Mouse (Mus musculus) midbrain, postnatal 0 days (tissue): ENCODE results near the gene Pkd1l1. TPM values are rescaled to one million over a fixed set of nuclear protein-coding genes. Genes with fewer than 3 reads are reported as not detected.

Experiments used
- ATAC-seq: fragments of 200-750 bp; cut with Nextera tagmentation; 2 replicates; pipeline ENCODE4 v1.8.0; 2017; ENCODE audit warnings: moderate number of reproducible peaks, mild to moderate bottlenecking, moderate TSS enrichment, moderate library complexity; ENCODE audit not compliant: low FRiP score
- DNase-seq: peaks from one replicate; pipeline ENCODE4 v3.0.0-alpha.2; 2015; ENCODE audit warnings: low spot score
- H3K27ac ChIP-seq: fragments of 300-500 bp; sonication (generic); 2 replicates; pipeline ENCODE4 v1.5.1; 2014; ENCODE audit warnings: low read depth, mild to moderate bottlenecking, low read length, mixed read lengths
- H3K27me3 ChIP-seq: fragments of 300-500 bp; sonication (generic); 2 replicates; pipeline ENCODE4 v1.6.1; 2014; ENCODE audit warnings: low read length, control low read depth, mixed read lengths; ENCODE audit not compliant: insufficient read depth
- H3K36me3 ChIP-seq: fragments of 300-500 bp; sonication (generic); 2 replicates; pipeline ENCODE4 v1.6.1; 2014; ENCODE audit warnings: low read length, control low read depth, mixed read lengths; ENCODE audit not compliant: insufficient read depth
- H3K4me1 ChIP-seq: fragments of 300-500 bp; sonication (generic); 2 replicates; pipeline ENCODE4 v1.6.1; 2014; ENCODE audit warnings: mild to moderate bottlenecking, control low read depth, antibody characterized with exemption, low read length, mixed read lengths; ENCODE audit not compliant: insufficient read depth
- H3K4me2 ChIP-seq: fragments of 300-500 bp; sonication (generic); 2 replicates; pipeline ENCODE4 v1.6.1; 2014; ENCODE audit warnings: low read depth, mild to moderate bottlenecking, low read length, mixed read lengths; ENCODE audit not compliant: poor library complexity, severe bottlenecking
- H3K4me3 ChIP-seq: fragments of 300-500 bp; sonication (generic); 2 replicates; pipeline ENCODE4 v1.5.1; 2014; ENCODE audit warnings: low read depth, mild to moderate bottlenecking, low read length, moderate library complexity
- H3K9ac ChIP-seq: fragments of 300-500 bp; sonication (generic); replicated peaks from 2 replicates; pipeline ENCODE4 v1.6.1; 2014; ENCODE audit warnings: mild to moderate bottlenecking, low read length, moderate library complexity, mixed read lengths; ENCODE audit not compliant: poor library complexity, severe bottlenecking
- H3K9me3 ChIP-seq: fragments of 300-500 bp; sonication (generic); 2 replicates; pipeline ENCODE4 v1.6.1; 2016; ENCODE audit warnings: low read length, control low read depth
- CTCF ChIP-seq: IDR thresholded peaks from 2 replicates; pipeline ENCODE4 v1.5.1; 2016; ENCODE audit warnings: antibody characterized with exemption, mild to moderate bottlenecking
- WGBS: fragments of 180-500 bp; shearing (Covaris S2); extraction: QIAGEN DNeasy Blood & Tissue Kit; methylation state at CpG from one replicate; pipeline ENCODE4 v1.1.7; 2014; 5-methylcytosine and 5-hydroxymethylcytosine counted together
- polyA plus RNA-seq: library from polyadenylated mRNA; unstranded; fragments of >200 nt; fragmentation: Nextera tagmentation; extraction: Ambion mirVana; gene quantifications from 2 replicates; pipeline ENCODE4 v1.2.1, GENCODE M21; 2015
- total RNA-seq: library from RNA; depleted of rRNA; stranded (reverse); fragments of >200 nt; gene quantifications from 2 replicates; pipeline ENCODE4 v1.2.3, GENCODE M21; 2014

Pkd1l1 gene
- total and polyA plus RNA-seq, 2 experiments from 2014 or later, result 0.22 to 0.57 TPM

DNA sequence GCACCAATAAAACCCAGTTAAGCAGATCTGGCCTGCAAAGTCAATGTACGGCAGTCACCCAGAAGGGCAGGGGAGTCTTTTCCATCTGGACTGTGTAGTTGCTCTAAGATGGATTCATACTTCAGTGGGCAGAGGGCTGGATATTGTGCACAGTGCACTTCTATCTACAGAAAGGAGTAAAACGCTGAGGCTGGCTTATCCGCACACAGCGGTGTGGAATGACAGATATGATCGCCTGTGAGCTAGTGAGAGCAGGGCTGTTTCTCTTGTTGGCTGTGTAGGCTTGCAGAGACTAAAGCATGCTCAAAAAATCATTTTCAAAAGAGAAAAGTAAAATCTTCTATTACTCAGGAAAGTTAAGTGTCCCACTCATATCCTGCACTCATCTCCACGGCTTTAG lies 973 bp downstream of the Pkd1l1 start:
- Histone ChIP-seq H3K27me3 (no peaks in the 10 kb centered on the region), H3K9me3 (no peaks in the 10 kb centered on the region), H3K4me1 (no peaks in the 10 kb centered on the region), H3K4me3 (no peak overlapping the region), H3K9ac (no peak overlapping the region), H3K4me2 (no peak overlapping the region), H3K36me3 (no peaks in the 10 kb centered on the region), H3K27ac (no peak overlapping the region)
- no peak for TF ChIP-seq CTCF
- ATAC-seq (no peak), DNase-seq (no peak)
- 89% methylated on average over 6 of the region's 6 CpGs for WGBS

DNA sequence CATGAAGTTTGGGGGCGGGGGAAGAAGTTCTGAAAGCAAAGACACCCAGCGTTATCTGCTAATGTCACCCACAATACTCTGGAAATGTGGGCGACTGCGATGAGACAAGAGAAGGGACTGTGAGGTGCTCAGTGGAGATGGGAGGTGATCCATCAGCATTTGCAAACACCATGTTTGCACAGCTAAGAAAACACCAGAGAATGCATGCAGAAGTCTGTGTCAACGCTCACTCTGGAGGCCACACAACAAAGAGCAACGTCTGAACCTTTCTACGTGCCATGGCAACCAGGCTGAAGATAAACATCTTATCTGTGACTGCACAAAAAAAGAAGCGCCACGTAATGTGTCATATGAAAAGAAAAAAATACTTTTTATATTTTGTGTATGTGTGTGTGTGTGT lies 2.6 kb downstream of the Pkd1l1 start:
- H3K4me2 ChIP-seq, result no peak overlapping the region
- no peak for ATAC-seq
- 72% methylated on average over 9 of the region's 9 CpGs for WGBS
- H3K4me3 ChIP-seq, result no peak overlapping the region
- no peak overlapping the region for H3K27ac ChIP-seq
- no peak overlapping the region for H3K9ac ChIP-seq
- no peaks in the 10 kb centered on the region for H3K27me3 ChIP-seq
- TF ChIP-seq CTCF, result no peak
- DNase-seq, result no peak
- H3K36me3 ChIP-seq, result no peaks in the 10 kb centered on the region
- no peaks in the 10 kb centered on the region for H3K9me3 ChIP-seq
- no peaks in the 10 kb centered on the region for H3K4me1 ChIP-seq

DNA sequence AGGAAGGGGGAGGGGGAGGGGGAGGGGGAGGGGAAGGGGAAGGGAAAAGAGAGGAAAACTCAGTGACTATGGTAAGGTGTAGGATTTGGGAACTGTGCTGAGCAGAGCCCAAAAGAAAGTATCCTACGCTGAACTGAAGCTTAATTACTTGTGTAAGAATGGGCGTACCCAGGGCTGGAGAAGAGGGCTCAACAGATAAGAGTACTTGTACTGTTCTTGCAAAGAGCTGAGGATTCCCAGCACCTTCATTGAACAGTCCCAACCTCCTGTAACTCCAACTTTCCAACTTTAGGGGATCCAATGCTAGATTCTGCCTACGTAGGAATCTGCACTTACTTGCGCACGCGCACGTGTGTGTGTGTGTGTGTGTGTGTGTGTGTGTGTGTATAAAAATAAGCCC lies 5.0 kb downstream of the Pkd1l1 start:
- Histone ChIP-seq H3K9me3 (no peaks in the 10 kb centered on the region), H3K4me2 (no peak overlapping the region), H3K9ac (no peak overlapping the region), H3K27ac (no peak overlapping the region), H3K4me1 (no peaks in the 10 kb centered on the region), H3K36me3 (no peaks in the 10 kb centered on the region), H3K27me3 (no peaks in the 10 kb centered on the region), H3K4me3 (no peak overlapping the region)
- 96% methylated on average over 7 of the region's 7 CpGs for WGBS
- no peak for TF ChIP-seq CTCF
- no peak for DNase-seq
- no peak for ATAC-seq

DNA sequence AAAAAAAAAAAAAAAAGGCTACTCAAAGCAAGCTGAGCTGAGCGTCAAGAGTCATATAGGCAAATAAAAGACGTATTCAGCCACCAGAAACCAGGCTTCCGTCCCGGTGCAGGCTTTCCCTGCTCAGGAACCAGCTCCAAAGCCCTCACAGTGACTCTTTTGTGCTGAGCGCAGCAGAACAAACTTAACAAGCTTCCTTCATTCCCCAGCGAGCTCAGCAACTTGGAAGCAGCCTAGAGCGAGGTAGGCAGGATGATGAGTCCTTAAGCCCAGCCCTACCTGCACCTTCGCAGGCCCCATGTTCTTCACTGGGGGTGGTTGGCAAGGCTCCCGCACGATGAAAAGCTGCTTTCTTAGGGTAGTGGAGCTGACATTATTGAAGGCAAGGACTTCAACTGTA lies 14.5 kb downstream of the Pkd1l1 start:
- H3K9ac ChIP-seq, result no peak overlapping the region
- peak; percentile 50 for DNase-seq
- no peak overlapping the region for H3K4me2 ChIP-seq
- no peaks in the 10 kb centered on the region for H3K36me3 ChIP-seq
- peak overlapping the region; percentile 43; the same call in 1 of the 2 replicates for H3K27ac ChIP-seq
- TF ChIP-seq CTCF, result no peak
- H3K9me3 ChIP-seq, result no peaks in the 10 kb centered on the region
- 56% methylated on average over 10 of the region's 10 CpGs for WGBS
- no peak overlapping the region for H3K4me3 ChIP-seq
- H3K27me3 ChIP-seq, result no peaks in the 10 kb centered on the region
- 0 out of 2 replicates have a peak, but pooled peaks cover 3% of the 10 kb centered on the region for H3K4me1 ChIP-seq
- no peak for ATAC-seq

DNA sequence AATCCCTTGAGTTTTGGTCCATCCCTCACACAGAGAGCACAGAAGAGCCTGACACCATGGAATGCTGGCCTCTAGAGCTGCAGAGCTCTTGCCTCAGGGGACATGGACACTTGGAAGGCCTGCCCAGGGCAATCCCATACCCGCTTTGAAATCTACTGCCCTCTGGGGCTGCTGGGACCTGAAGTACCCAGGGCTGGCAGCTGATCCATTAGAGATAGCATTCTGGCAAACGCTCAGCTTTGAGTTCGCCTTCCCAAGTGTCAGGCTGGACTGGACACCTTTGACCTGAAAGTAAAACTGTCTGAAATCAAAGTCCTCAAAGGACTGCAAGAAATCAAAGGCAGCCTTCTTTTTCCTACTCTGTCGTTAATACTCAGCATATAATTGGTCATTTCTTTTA lies 15.0 kb downstream of the Pkd1l1 start:
- H3K9ac ChIP-seq, result no peak overlapping the region
- H3K27ac ChIP-seq, result no peak overlapping the region
- TF ChIP-seq CTCF, result no peak
- H3K27me3 ChIP-seq, result no peaks in the 10 kb centered on the region
- 0 out of 2 replicates have a peak, but pooled peaks cover 3% of the 10 kb centered on the region for H3K4me1 ChIP-seq
- WGBS, result 71% methylated on average over 4 of the region's 4 CpGs
- ATAC-seq (peak; percentile 39; the same call in 1 of the 2 replicates), DNase-seq (no peak)
- H3K36me3 ChIP-seq, result no peaks in the 10 kb centered on the region
- H3K9me3 ChIP-seq, result no peaks in the 10 kb centered on the region
- H3K4me3 ChIP-seq, result no peak overlapping the region
- no peak overlapping the region for H3K4me2 ChIP-seq

DNA sequence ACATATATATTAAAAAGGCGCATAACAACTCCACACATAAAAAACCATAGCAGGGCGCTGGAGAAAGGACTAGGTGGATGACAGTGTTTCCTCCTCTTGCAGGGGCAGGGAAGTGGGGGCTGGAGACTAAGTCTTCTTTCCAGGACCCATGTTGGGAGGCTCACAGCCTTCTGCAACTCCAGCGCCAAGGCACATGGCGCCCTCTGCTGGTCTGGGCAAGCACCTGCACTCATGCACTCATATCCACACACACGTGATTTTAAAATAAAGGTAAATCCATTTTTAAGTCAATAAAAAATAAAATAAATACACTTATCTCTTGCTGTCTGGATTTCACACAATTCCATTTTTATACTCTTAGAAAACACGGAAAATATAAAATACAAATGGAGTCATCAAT lies 16.0 kb downstream of the Pkd1l1 start:
- Histone ChIP-seq H3K4me2 (no peak overlapping the region), H3K27ac (no peak overlapping the region), H3K4me1 (0 out of 2 replicates have a peak, but pooled peaks cover 3% of the 10 kb centered on the region), H3K36me3 (no peaks in the 10 kb centered on the region), H3K27me3 (no peaks in the 10 kb centered on the region), H3K9ac (no peak overlapping the region), H3K4me3 (no peak overlapping the region), H3K9me3 (no peaks in the 10 kb centered on the region)
- TF ChIP-seq CTCF, result peak; percentile 65
- no peak for DNase-seq
- ATAC-seq, result no peak
- WGBS, result 67% methylated on average over 6 of the region's 6 CpGs
